Mouse (Mus musculus) kidney, embryonic 16.5 days (tissue): Measurements from ENCODE around the gene Olfr625-ps1. TPM values are rescaled to one million over a fixed set of nuclear protein-coding genes. Genes with fewer than 3 reads are reported as not detected.
"Not testable (repeated sequence)": the region's sequence is repeated elsewhere in the genome, so short reads cannot be mapped to it uniquely, and the experiment has no call there.

Experiments used
- ATAC-seq: fragments of 200-750 bp; cut with Nextera tagmentation; 2 replicates; pipeline ENCODE4 v1.8.0; 2017; ENCODE audit warnings: moderate TSS enrichment; ENCODE audit not compliant: low FRiP score, low TSS enrichment
- H3K27ac ChIP-seq: fragments of 300-500 bp; sonication (generic); 2 replicates; pipeline ENCODE4 v1.5.1; 2014; ENCODE audit warnings: low read length
- H3K27me3 ChIP-seq: fragments of 300-500 bp; sonication (generic); 2 replicates; pipeline ENCODE4 v1.6.1; 2014; ENCODE audit warnings: low read length, control low read depth, mixed read lengths; ENCODE audit not compliant: insufficient read depth
- H3K36me3 ChIP-seq: fragments of 300-500 bp; sonication (generic); 2 replicates; pipeline ENCODE4 v1.6.1; 2014; ENCODE audit warnings: low read length, control low read depth, mixed read lengths; ENCODE audit not compliant: insufficient read depth
- H3K4me1 ChIP-seq: fragments of 300-500 bp; sonication (generic); 2 replicates; pipeline ENCODE4 v1.6.1; 2014; ENCODE audit warnings: low read length, control low read depth, mixed read lengths; ENCODE audit not compliant: insufficient read depth
- H3K4me2 ChIP-seq: fragments of 300-500 bp; sonication (generic); replicated peaks from 2 replicates; pipeline ENCODE4 v1.6.1; 2014; ENCODE audit warnings: low read depth, low read length
- H3K4me3 ChIP-seq: fragments of 300-500 bp; sonication (generic); 2 replicates; pipeline ENCODE4 v1.5.1; 2014; ENCODE audit warnings: mild to moderate bottlenecking, low read length
- H3K9ac ChIP-seq: fragments of 300-500 bp; sonication (generic); replicated peaks from 2 replicates; pipeline ENCODE4 v1.6.1; 2014; ENCODE audit warnings: low read length
- H3K9me3 ChIP-seq: fragments of 300-500 bp; sonication (generic); 2 replicates; pipeline ENCODE4 v1.6.1; 2016; ENCODE audit warnings: low read length, control low read depth
- WGBS: fragments of 180-500 bp; shearing (Covaris S2); extraction: QIAGEN DNeasy Blood & Tissue Kit; methylation state at CpG from one replicate; pipeline ENCODE4 v1.1.7; 2014; 5-methylcytosine and 5-hydroxymethylcytosine counted together
- polyA plus RNA-seq: library from polyadenylated mRNA; unstranded; fragments of >200 nt; fragmentation: Nextera tagmentation; extraction: Ambion mirVana; gene quantifications from 2 replicates; pipeline ENCODE4 v1.2.1, GENCODE M21; 2015

The Olfr625-ps1 gene
- not detected in 2 replicates for polyA plus RNA-seq

- Histone ChIP-seq H3K9me3 (no peaks in the 10 kb centered on the region), H3K4me1 (no peaks in the 10 kb centered on the region), H3K4me2 (no peak within 1 kb of the TSS), H3K9ac (no peak within 1 kb of the TSS), H3K27ac (no peak within 1 kb of the TSS), H3K27me3 (no peaks in the 10 kb centered on the region), H3K36me3 (no peaks in the 10 kb centered on the region), H3K4me3 (no peak within 1 kb of the TSS)
- no peak for ATAC-seq
Measured at GRCm38 (mm10) chr7:103682420-103682819, at the start of gene Olfr625-ps1. Gene Olfr625-ps1, plus strand, starts transcription at chr7:103682720.

GRCm38 (mm10) chr7:103636795-103637194 is 45.7 kb upstream of the Olfr625-ps1 start:
- Histone ChIP-seq H3K4me2 (no peak overlapping the region), H3K36me3 (no peaks in the 10 kb centered on the region), H3K4me3 (no peak overlapping the region), H3K4me1 (no peaks in the 10 kb centered on the region), H3K9ac (no peak overlapping the region), H3K9me3 (no peaks in the 10 kb centered on the region), H3K27me3 (no peaks in the 10 kb centered on the region), H3K27ac (no peak overlapping the region)
- ATAC-seq = no peak

GRCm38 (mm10) chr7:103642602-103643001 is 39.9 kb upstream of the Olfr625-ps1 start, which contains the start of gene Olfr622:
Gene Olfr622, minus strand, starts transcription at chr7:103642702.
- Histone ChIP-seq H3K27me3 (no peaks in the 10 kb centered on the region), H3K4me1 (no peaks in the 10 kb centered on the region), H3K4me3 (no peak within 1 kb of the TSS), H3K27ac (no peak within 1 kb of the TSS), H3K9ac (no peak within 1 kb of the TSS), H3K9me3 (no peaks in the 10 kb centered on the region), H3K4me2 (no peak within 1 kb of the TSS), H3K36me3 (no peaks in the 10 kb centered on the region)
- WGBS = 82% methylated on average over 1 of the region's 1 CpGs
- no peak for ATAC-seq

GRCm38 (mm10) chr7:103644070-103644469 is 38.5 kb upstream of the Olfr625-ps1 start:
- H3K27me3 ChIP-seq = no peaks in the 10 kb centered on the region
- WGBS = 78% methylated on average over 4 of the region's 4 CpGs
- H3K4me2 ChIP-seq = no peak overlapping the region
- no peak overlapping the region for H3K9ac ChIP-seq
- H3K4me1 ChIP-seq = no peaks in the 10 kb centered on the region
- H3K9me3 ChIP-seq = no peaks in the 10 kb centered on the region
- ATAC-seq = no peak
- no peak overlapping the region for H3K4me3 ChIP-seq
- H3K36me3 ChIP-seq = no peaks in the 10 kb centered on the region
- no peak overlapping the region for H3K27ac ChIP-seq

GRCm38 (mm10) chr7:103663598-103663997 is 18.9 kb upstream of the Olfr625-ps1 start, which contains the start of gene Olfr623:
Gene Olfr623, minus strand, starts transcription at chr7:103663698.
- ATAC-seq = no peak
- H3K9ac ChIP-seq = no peak within 1 kb of the TSS
- no peak within 1 kb of the TSS for H3K4me3 ChIP-seq
- no peaks in the 10 kb centered on the region for H3K9me3 ChIP-seq
- H3K4me2 ChIP-seq = no peak within 1 kb of the TSS
- H3K4me1 ChIP-seq = no peaks in the 10 kb centered on the region
- H3K27ac ChIP-seq = no peak within 1 kb of the TSS
- H3K36me3 ChIP-seq = no peaks in the 10 kb centered on the region
- no peaks in the 10 kb centered on the region for H3K27me3 ChIP-seq

- Histone ChIP-seq H3K4me2 (no peak within 1 kb of the TSS), H3K4me3 (no peak within 1 kb of the TSS), H3K4me1 (no peaks in the 10 kb centered on the region), H3K27me3 (no peaks in the 10 kb centered on the region), H3K9ac (no peak within 1 kb of the TSS), H3K27ac (no peak within 1 kb of the TSS), H3K36me3 (no peaks in the 10 kb centered on the region), H3K9me3 (no peaks in the 10 kb centered on the region)
- 84% methylated on average over 2 of the region's 2 CpGs for WGBS
- no peak for ATAC-seq
Measured at GRCm38 (mm10) chr7:103671091-103671490, 11.4 kb upstream of the Olfr625-ps1 start, which contains the start of gene Olfr624. Gene Olfr624, minus strand, starts transcription at chr7:103671191.

GRCm38 (mm10) chr7:103699469-103699868 is 16.9 kb downstream of the Olfr625-ps1 start:
- Histone ChIP-seq H3K9me3 (no peaks in the 10 kb centered on the region), H3K27ac (no peak overlapping the region), H3K36me3 (no peaks in the 10 kb centered on the region), H3K9ac (no peak overlapping the region), H3K27me3 (no peaks in the 10 kb centered on the region), H3K4me3 (no peak overlapping the region), H3K4me2 (no peak overlapping the region), H3K4me1 (no peaks in the 10 kb centered on the region)
- ATAC-seq = no peak
- WGBS = 89% methylated on average over 4 of the region's 4 CpGs

GRCm38 (mm10) chr7:103712024-103712423 is 29.5 kb downstream of the Olfr625-ps1 start:
- Histone ChIP-seq H3K9me3 (no peaks in the 10 kb centered on the region), H3K9ac (no peak overlapping the region), H3K27me3 (no peaks in the 10 kb centered on the region), H3K4me3 (no peak overlapping the region), H3K27ac (no peak overlapping the region), H3K36me3 (no peaks in the 10 kb centered on the region), H3K4me2 (no peak overlapping the region), H3K4me1 (no peaks in the 10 kb centered on the region)
- ATAC-seq = no peak
- WGBS = 20% methylated on average over 2 of the region's 2 CpGs

GRCm38 (mm10) chr7:103714371-103714770 is 31.9 kb downstream of the Olfr625-ps1 start, which contains the start of gene Olfr243:
Gene Olfr243, plus strand, starts transcription at chr7:103714671.
- H3K4me3 ChIP-seq = no peak within 1 kb of the TSS
- H3K4me1 ChIP-seq = no peaks in the 10 kb centered on the region
- no peak within 1 kb of the TSS for H3K4me2 ChIP-seq
- no peak for ATAC-seq
- H3K9me3 ChIP-seq = no peaks in the 10 kb centered on the region
- H3K27ac ChIP-seq = no peak within 1 kb of the TSS
- no peak within 1 kb of the TSS for H3K9ac ChIP-seq
- no peaks in the 10 kb centered on the region for H3K27me3 ChIP-seq
- no peaks in the 10 kb centered on the region for H3K36me3 ChIP-seq

GRCm38 (mm10) chr7:103716398-103716797 is 33.9 kb downstream of the Olfr625-ps1 start:
- not testable (repeated sequence) for H3K27ac ChIP-seq, ATAC-seq, H3K9ac ChIP-seq, H3K36me3 ChIP-seq, H3K4me1 ChIP-seq, H3K27me3 ChIP-seq, H3K9me3 ChIP-seq, H3K4me2 ChIP-seq, H3K4me3 ChIP-seq
- WGBS = 93% methylated on average over 1 of the region's 1 CpGs
